Mouse (Mus musculus) brain, embryonic 14.5 days (tissue): Measurements from ENCODE around the gene Lgr5.

ENCODE experiments used
- CTCF ChIP-seq: fragments of 200-500 bp; IDR thresholded peaks from 2 replicates; pipeline ENCODE4 v1.5.1; 2012; ENCODE audit warnings: inconsistent platforms, mild to moderate bottlenecking, moderate library complexity, borderline replicate concordance; ENCODE audit not compliant: insufficient read depth, insufficient read length; ENCODE audit errors: extremely low read depth
- POLR2A ChIP-seq: fragments of 200-500 bp; IDR thresholded peaks from 2 replicates; pipeline ENCODE4 v1.6.1; 2012; ENCODE audit warnings: mild to moderate bottlenecking, inconsistent platforms, borderline replicate concordance; ENCODE audit not compliant: poor library complexity, insufficient read depth, insufficient read length, severe bottlenecking; ENCODE audit errors: extremely low read depth

GRCm38 (mm10) chr10:115571317-115571716 is 16.3 kb downstream of the Lgr5 start:
- no peak for TF ChIP-seq CTCF
- TF ChIP-seq POLR2A, result no peak
